Mouse (Mus musculus) c-Kit-positive CD71-positive TER-119-positive erythroid progenitor cells, embryonic 14.5 days (primary cell): Measurements from ENCODE around the gene Bdh1.

ENCODE experiments used
- DNase-seq: peaks from one replicate; pipeline ENCODE4 v3.0.0-alpha.2; 2013; ENCODE audit warnings: low spot score

The Bdh1 gene

GRCm38 (mm10) chr16:31428675-31429470, 6.8 kb downstream of the Bdh1 start:
- peak; percentile 45 for DNase-seq

- DNase-seq = peak; percentile 82
Measured at GRCm38 (mm10) chr16:31429471-31430155, 7.5 kb downstream of the Bdh1 start.

- DNase-seq = no peak
Measured at GRCm38 (mm10) chr16:31433466-31434110, 11.5 kb downstream of the Bdh1 start.

GRCm38 (mm10) chr16:31435146-31435545, 13.1 kb downstream of the Bdh1 start:
- DNase-seq = no peak

GRCm38 (mm10) chr16:31436085-31436484, 14.0 kb downstream of the Bdh1 start:
- DNase-seq = no peak

- no peak for DNase-seq
Measured at GRCm38 (mm10) chr16:31437358-31437757, 15.3 kb downstream of the Bdh1 start.

GRCm38 (mm10) chr16:31439529-31439928, 17.4 kb downstream of the Bdh1 start:
- no peak for DNase-seq

GRCm38 (mm10) chr16:31440046-31440445, 18.0 kb downstream of the Bdh1 start:
- DNase-seq = no peak

GRCm38 (mm10) chr16:31444521-31444920, 22.4 kb downstream of the Bdh1 start:
- DNase-seq = no peak

- DNase-seq = no peak
Measured at GRCm38 (mm10) chr16:31446067-31446853, 24.2 kb downstream of the Bdh1 start.

GRCm38 (mm10) chr16:31449973-31450372, 27.9 kb downstream of the Bdh1 start:
- no peak for DNase-seq

- DNase-seq = no peak
Measured at GRCm38 (mm10) chr16:31451235-31451634, 29.2 kb downstream of the Bdh1 start.

GRCm38 (mm10) chr16:31452467-31452866, 30.4 kb downstream of the Bdh1 start:
- no peak for DNase-seq

- no peak for DNase-seq
Measured at GRCm38 (mm10) chr16:31454013-31454412, 31.9 kb downstream of the Bdh1 start.

- no peak for DNase-seq
Measured at GRCm38 (mm10) chr16:31455276-31456045, 33.4 kb downstream of the Bdh1 start.

GRCm38 (mm10) chr16:31458229-31458918, 36.3 kb downstream of the Bdh1 start:
- peak; percentile 67 for DNase-seq

- DNase-seq = no peak
Measured at GRCm38 (mm10) chr16:31459968-31460461, 37.9 kb downstream of the Bdh1 start.

- DNase-seq = no peak
Measured at GRCm38 (mm10) chr16:31460506-31460905, 38.4 kb downstream of the Bdh1 start.

GRCm38 (mm10) chr16:31461046-31461445, 39.0 kb downstream of the Bdh1 start:
- no peak for DNase-seq

GRCm38 (mm10) chr16:31462113-31462687, 40.1 kb downstream of the Bdh1 start:
- DNase-seq = no peak
